Mouse (Mus musculus) cortical plate, adult 2 months (tissue): ENCODE data around the gene Tmem88.

Experiments
- CTCF ChIP-seq: fragments of 200-500 bp; IDR thresholded peaks from 2 replicates; pipeline ENCODE4 v1.5.1; 2011; ENCODE audit warnings: mild to moderate bottlenecking, control low read depth, low read length; ENCODE audit not compliant: insufficient read depth; ENCODE audit errors: extremely low read depth
- POLR2A ChIP-seq: fragments of 200-500 bp; IDR thresholded peaks from 2 replicates; pipeline ENCODE4 v1.6.1; 2011; ENCODE audit warnings: mild to moderate bottlenecking, low read length, control low read depth; ENCODE audit not compliant: insufficient read depth; ENCODE audit errors: extremely low read depth

DNA sequence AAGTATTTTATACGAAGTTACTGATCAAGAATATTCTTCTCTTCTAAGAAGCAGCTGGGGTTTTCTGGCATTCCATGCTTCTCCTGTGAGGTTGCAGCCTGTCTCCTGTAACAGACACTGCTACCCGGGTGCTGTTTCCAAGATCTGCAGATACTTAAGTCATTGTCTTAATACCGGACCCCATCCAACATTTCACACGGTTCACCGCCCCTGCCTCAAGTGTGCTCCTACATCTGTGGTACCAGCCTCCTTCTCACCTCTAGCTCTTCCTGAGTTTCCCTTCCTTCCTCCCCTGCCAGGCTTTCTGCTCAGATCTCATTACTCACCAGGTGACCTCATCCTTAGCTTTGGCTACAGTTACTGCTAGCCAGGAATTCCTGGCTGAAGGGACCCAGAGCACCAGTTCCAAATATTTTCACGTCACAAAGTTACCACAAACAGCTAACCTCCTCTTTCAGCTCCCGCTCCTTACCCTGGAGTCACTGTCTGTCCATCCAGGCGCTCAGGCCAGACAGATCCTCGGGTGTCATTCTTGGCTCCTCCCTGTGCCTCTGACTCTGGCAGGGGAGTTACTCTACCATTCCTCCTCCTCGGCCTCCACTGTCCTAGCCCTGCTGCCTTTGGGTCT, 15.4 kb downstream of the Tmem88 start:
- TF ChIP-seq CTCF (no peak), POLR2A (no peak)
